Mouse (Mus musculus): ENCODE data around the gene Ly6g6e.

GRCm38 (mm10) chr17:35048932-35049440 lies 27.7 kb upstream of the Ly6g6e start:
- TF ChIP-seq POLR2A (IDR thresholded peaks at IDR 0.05; ENCODE audit: extremely low read depth, insufficient read depth, low read length) (no peak), CTCF (IDR thresholded peaks at IDR 0.05; ENCODE audit: low read depth, low read length) (no peak)

Measured in liver, adult 2 months (tissue).